Mouse (Mus musculus) A20 (cell line): ENCODE results near the gene Dnlz.

ENCODE experiments used
- DNase-seq: peaks from one replicate; pipeline ENCODE4 v3.0.0-alpha.2; 2011; ENCODE audit warnings: low read depth, low spot score

Gene Dnlz

GRCm38 (mm10) chr2:26357484-26357883 lies 5.6 kb upstream of the Dnlz start:
- DNase-seq: peak; percentile 64

- DNase-seq: no peak
Observed at GRCm38 (mm10) chr2:26356678-26357077, 4.8 kb upstream of the Dnlz start.

GRCm38 (mm10) chr2:26356231-26356630 lies 4.3 kb upstream of the Dnlz start:
- DNase-seq: no peak

GRCm38 (mm10) chr2:26354401-26354800 lies 2.5 kb upstream of the Dnlz start:
- DNase-seq: no peak

GRCm38 (mm10) chr2:26353066-26353980 lies 1.4 kb upstream of the Dnlz start:
- no peak for DNase-seq

- no peak for DNase-seq
Observed at GRCm38 (mm10) chr2:26352291-26352910, 491 bp upstream of the Dnlz start.

- DNase-seq: no peak
Observed at GRCm38 (mm10) chr2:26348241-26348640, 3.7 kb downstream of the Dnlz start.

- DNase-seq: no peak
Observed at GRCm38 (mm10) chr2:26342609-26343490, 9.1 kb downstream of the Dnlz start.

- no peak for DNase-seq
Observed at GRCm38 (mm10) chr2:26342044-26342443, 9.9 kb downstream of the Dnlz start.

- DNase-seq: no peak
Observed at GRCm38 (mm10) chr2:26341510-26341981, 10.4 kb downstream of the Dnlz start.

- DNase-seq: no peak
Observed at GRCm38 (mm10) chr2:26339204-26339551, 12.7 kb downstream of the Dnlz start.

- no peak for DNase-seq
Observed at GRCm38 (mm10) chr2:26338302-26339203, 13.4 kb downstream of the Dnlz start.

- no peak for DNase-seq
Observed at GRCm38 (mm10) chr2:26330702-26331101, 21.2 kb downstream of the Dnlz start.

- no peak for DNase-seq
Observed at GRCm38 (mm10) chr2:26330056-26330468, 21.8 kb downstream of the Dnlz start.

GRCm38 (mm10) chr2:26329402-26329801 lies 22.5 kb downstream of the Dnlz start:
- DNase-seq: no peak

GRCm38 (mm10) chr2:26327852-26328251 lies 24.1 kb downstream of the Dnlz start:
- DNase-seq: peak; percentile 29

- DNase-seq: peak; percentile 77
Observed at GRCm38 (mm10) chr2:26325386-26326181, 26.3 kb downstream of the Dnlz start.

- peak; percentile 40 for DNase-seq
Observed at GRCm38 (mm10) chr2:26324917-26325316, 27.0 kb downstream of the Dnlz start.

GRCm38 (mm10) chr2:26323589-26324325 lies 28.2 kb downstream of the Dnlz start:
- no peak for DNase-seq
